Mouse (Mus musculus) heart, embryonic 11.5 days (tissue): ENCODE data around the gene Klhl28. TPM values are rescaled to one million over a fixed set of nuclear protein-coding genes. Genes with fewer than 3 reads are reported as not detected.
A peak's percentile ranks its signal among the peaks of the same experiment; 100 is the strongest.

Experiments used
- ATAC-seq: fragments of 200-750 bp; cut with Nextera tagmentation; replicated peaks from 2 replicates; pipeline ENCODE4 v1.8.0; 2017; ENCODE audit warnings: moderate library complexity; ENCODE audit not compliant: insufficient number of reproducible peaks, low FRiP score, low TSS enrichment
- H3K27ac ChIP-seq: fragments of 300-500 bp; sonication (generic); 2 replicates; pipeline ENCODE4 v1.5.1; 2014; ENCODE audit warnings: mild to moderate bottlenecking, low read depth, low read length
- H3K27me3 ChIP-seq: fragments of 300-500 bp; sonication (generic); 2 replicates; pipeline ENCODE4 v1.6.1; 2014; ENCODE audit warnings: mild to moderate bottlenecking, low read length, mixed read lengths; ENCODE audit not compliant: control insufficient read depth, insufficient read depth
- H3K36me3 ChIP-seq: fragments of 300-500 bp; sonication (generic); 2 replicates; pipeline ENCODE4 v1.6.1; 2014; ENCODE audit warnings: mild to moderate bottlenecking, low read length, moderate library complexity, mixed read lengths; ENCODE audit not compliant: control insufficient read depth, insufficient read depth
- H3K4me1 ChIP-seq: fragments of 300-500 bp; sonication (generic); 2 replicates; pipeline ENCODE4 v1.6.1; 2014; ENCODE audit warnings: low read length; ENCODE audit not compliant: control insufficient read depth, insufficient read depth
- H3K4me2 ChIP-seq: fragments of 300-500 bp; sonication (generic); 2 replicates; pipeline ENCODE4 v1.6.1; 2014; ENCODE audit warnings: mild to moderate bottlenecking, moderate library complexity
- H3K4me3 ChIP-seq: fragments of 300-500 bp; sonication (generic); 2 replicates; pipeline ENCODE4 v1.5.1; 2014; ENCODE audit warnings: low read depth, low read length
- H3K9ac ChIP-seq: fragments of 300-500 bp; sonication (generic); 2 replicates; pipeline ENCODE4 v1.6.1; 2014; ENCODE audit warnings: mild to moderate bottlenecking, low read depth, low read length, moderate library complexity
- H3K9me3 ChIP-seq: fragments of 300-500 bp; sonication (generic); replicated peaks from 2 replicates; pipeline ENCODE4 v1.6.1; 2016; ENCODE audit warnings: low read length; ENCODE audit not compliant: control insufficient read depth
- WGBS: fragments of 180-500 bp; shearing (Covaris S2); extraction: QIAGEN DNeasy Blood & Tissue Kit; methylation state at CpG from one replicate; pipeline ENCODE4 v1.1.7; 2014; ENCODE audit not compliant: insufficient replicate concordance; 5-methylcytosine and 5-hydroxymethylcytosine counted together
- polyA plus RNA-seq: library from polyadenylated mRNA; unstranded; fragments of >200 nt; fragmentation: Nextera tagmentation; extraction: Ambion mirVana; gene quantifications from 2 replicates; pipeline ENCODE4 v1.2.1, GENCODE M21; 2014

The Klhl28 gene
- polyA plus RNA-seq, 1 experiment from 2014 or later: 12.2 TPM

DNA sequence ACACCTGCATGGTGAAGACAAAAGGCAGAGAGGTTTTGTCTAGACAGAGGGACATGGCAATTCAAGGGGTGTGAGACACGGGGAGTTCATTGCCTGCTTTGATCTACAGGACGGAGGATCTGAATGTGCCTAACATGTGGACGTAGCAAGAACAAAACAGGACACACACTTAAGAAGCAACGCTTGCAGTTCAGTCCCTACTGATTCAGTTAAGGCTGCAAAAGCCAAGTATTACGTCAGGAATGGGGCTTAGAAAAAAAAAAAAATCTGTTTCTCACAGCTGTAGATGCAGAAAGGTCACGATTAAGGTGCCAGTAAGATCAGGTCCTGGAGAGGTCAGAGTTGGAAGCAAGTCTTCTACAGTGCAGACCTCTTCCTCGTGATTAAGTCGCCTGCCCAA is 62.1 kb downstream of the Klhl28 start:
- 66% methylated on average over 8 of the region's 8 CpGs for WGBS
- H3K9ac ChIP-seq: no peak overlapping the region
- H3K4me2 ChIP-seq: no peak overlapping the region
- no peaks in the 10 kb centered on the region for H3K27me3 ChIP-seq
- no peak overlapping the region for H3K27ac ChIP-seq
- no peaks in the 10 kb centered on the region for H3K4me1 ChIP-seq
- H3K9me3 ChIP-seq: no peaks in the 10 kb centered on the region
- ATAC-seq: no peak
- no peaks in the 10 kb centered on the region for H3K36me3 ChIP-seq
- H3K4me3 ChIP-seq: no peak overlapping the region

DNA sequence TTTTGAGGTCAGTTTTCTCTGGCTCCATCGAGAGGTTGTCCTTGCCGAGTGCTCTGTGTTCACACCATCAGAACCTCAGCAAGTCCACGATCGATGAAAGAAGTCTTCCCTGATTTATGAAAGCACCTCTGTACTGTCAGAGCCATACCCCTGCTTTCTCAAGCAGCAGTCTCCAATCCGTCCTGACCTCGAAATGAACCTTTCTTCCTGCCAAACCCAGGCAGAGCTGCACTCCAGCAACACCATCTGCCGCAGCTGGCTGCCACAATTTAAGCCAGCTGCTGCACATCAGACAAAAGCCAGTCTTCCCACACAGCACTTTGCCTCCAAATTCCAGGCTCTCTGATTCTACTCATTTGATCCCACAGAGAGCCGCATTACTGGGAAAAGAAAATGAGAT is 62.8 kb downstream of the Klhl28 start:
- H3K36me3 ChIP-seq: no peaks in the 10 kb centered on the region
- no peaks in the 10 kb centered on the region for H3K9me3 ChIP-seq
- H3K4me2 ChIP-seq: no peak overlapping the region
- H3K27me3 ChIP-seq: no peaks in the 10 kb centered on the region
- no peak overlapping the region for H3K9ac ChIP-seq
- ATAC-seq: peak; percentile 57; the same call in 1 of the 2 replicates
- H3K27ac ChIP-seq: no peak overlapping the region
- 35% methylated on average over 8 of the region's 8 CpGs for WGBS
- no peaks in the 10 kb centered on the region for H3K4me1 ChIP-seq
- no peak overlapping the region for H3K4me3 ChIP-seq

DNA sequence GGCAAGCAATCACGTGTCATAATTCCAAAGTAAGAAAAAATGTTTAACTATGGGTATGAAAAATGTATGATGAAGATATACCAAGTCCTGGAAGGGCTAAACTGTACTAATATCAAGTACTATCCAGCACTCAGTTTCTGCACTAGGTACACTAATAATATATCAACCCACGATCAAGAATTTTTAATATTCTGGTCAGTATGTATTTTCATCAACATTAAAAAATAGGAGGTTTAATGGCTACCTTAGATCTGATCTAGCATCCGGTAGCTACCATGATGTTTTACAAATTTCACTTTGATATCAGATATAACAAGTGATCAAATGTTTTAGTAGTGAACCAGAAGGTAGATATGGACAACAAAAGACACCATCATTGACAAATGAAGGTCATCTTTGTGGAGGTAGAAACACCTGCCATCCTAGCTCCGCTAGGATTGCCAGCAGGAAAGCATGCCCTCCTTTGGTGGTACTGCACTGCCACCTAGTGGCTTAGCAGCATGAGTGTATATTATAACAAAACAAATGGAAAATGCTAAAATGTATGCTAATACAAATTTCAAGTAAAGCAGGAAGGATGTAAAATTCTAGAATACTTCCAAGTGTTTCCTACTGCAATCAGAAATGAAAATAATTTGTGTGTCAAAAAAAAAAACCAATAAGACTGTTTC is 68.1 kb downstream of the Klhl28 start:
- H3K4me3 ChIP-seq: no peak overlapping the region
- H3K27ac ChIP-seq: no peak overlapping the region
- H3K4me1 ChIP-seq: no peaks in the 10 kb centered on the region
- no peaks in the 10 kb centered on the region for H3K9me3 ChIP-seq
- WGBS: 37% methylated on average over 4 of the region's 4 CpGs
- H3K27me3 ChIP-seq: no peaks in the 10 kb centered on the region
- no peaks in the 10 kb centered on the region for H3K36me3 ChIP-seq
- no peak for ATAC-seq
- no peak overlapping the region for H3K4me2 ChIP-seq
- no peak overlapping the region for H3K9ac ChIP-seq

Other genes starting within 250 kb of the Klhl28 start
- 0.70 and 1.3 TPM in 2 replicates for gene Gm527, start 47.6 kb downstream of the Klhl28 start, polyA plus RNA-seq
- 21.5 and 22.4 TPM in 2 replicates for gene Togaram1, start 270 bp upstream of the Klhl28 start, polyA plus RNA-seq
- 40.0 and 46.5 TPM in 2 replicates for gene Prpf39, start 70.8 kb upstream of the Klhl28 start, polyA plus RNA-seq
- 504 and 510 TPM in 2 replicates for gene Fkbp3, start 108.5 kb upstream of the Klhl28 start, polyA plus RNA-seq
- gene Fancm, start 110.1 kb upstream of the Klhl28 start, polyA plus RNA-seq: 7.8 and 9.7 TPM in 2 replicates
- gene Mis18bp1, start 207.1 kb upstream of the Klhl28 start, polyA plus RNA-seq: 37.2 and 42.7 TPM in 2 replicates